In the genomic region with DNA sequence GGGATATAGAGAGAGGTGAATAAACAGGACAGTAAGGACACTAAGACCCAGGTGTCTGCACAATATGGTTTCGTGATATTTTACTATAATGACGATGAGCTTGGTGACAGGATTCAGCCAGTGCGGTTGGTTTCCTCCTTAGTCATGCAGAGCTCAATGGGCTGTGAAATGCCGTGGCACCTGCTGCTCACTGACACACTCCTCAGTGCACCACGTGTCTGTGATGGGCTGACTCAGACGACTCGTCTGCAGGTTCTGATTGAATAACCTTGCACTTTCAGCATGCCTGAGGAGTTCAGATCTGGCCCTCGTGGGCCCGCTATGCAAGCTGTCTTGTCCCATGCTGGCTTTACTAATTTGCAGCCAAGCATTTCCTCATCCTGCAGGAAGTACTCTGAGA, we compare ENCODE assay signal across 13 mouse cellular contexts.
DNase-seq lines count a peak whose midpoint lies in the region; ATAC-seq and TF ChIP-seq lines count a peak whose summit lies in the region.
"Had no signal": no experiment of that assay in that cellular context is flagged by ENCODE, and none has a peak within 500 bp of the region (broad histone marks: within the 10 kb centered on the region; RNA-seq: fewer than 3 reads in every experiment).

No protein-coding gene starts in this region.

- H3K9ac ChIP-seq in hindbrain, embryonic 14.5 days, result no peak overlapping the region
- no peak overlapping the region for H3K9ac ChIP-seq in kidney, postnatal 0 days (ENCODE audit: low read depth, low read length)
- H3K9ac ChIP-seq in liver, embryonic 12.5 days, result no peak overlapping the region
- H3K9ac ChIP-seq: heart, embryonic 12.5 days; limb, embryonic 13.5 days had no signal

- DNase-seq in cerebellum, adult 11-12 months, result peak; percentile 2
- no peak for DNase-seq in cerebellum, adult 8-10 months
- DNase-seq in A20 (ENCODE audit: low read depth, low spot score), result peak; percentile 32
- no peak for DNase-seq in hindbrain, embryonic 14.5 days (ENCODE audit: low spot score)
- no peak for DNase-seq in kidney, postnatal 0 days (ENCODE audit: low spot score)
- no peak for DNase-seq in left cerebral cortex, adult 11 months (ENCODE audit: low spot score)
- DNase-seq: spleen, adult 18-20 months had no signal

- no peaks in the 10 kb centered on the region for H3K27me3 ChIP-seq in hindbrain, embryonic 14.5 days (ENCODE audit: control insufficient read depth, insufficient read depth, low read length)
- H3K27me3 ChIP-seq in kidney, postnatal 0 days (ENCODE audit: insufficient read depth, low read length), result no peaks in the 10 kb centered on the region
- H3K27me3 ChIP-seq in liver, embryonic 12.5 days (replicated peaks), result no peaks in the 10 kb centered on the region
- H3K27me3 ChIP-seq: heart, embryonic 12.5 days; limb, embryonic 13.5 days had no signal

- no peak overlapping the region for H3K4me2 ChIP-seq in hindbrain, embryonic 14.5 days (replicated peaks)
- H3K4me2 ChIP-seq in kidney, postnatal 0 days (ENCODE audit: low read length), result no peak overlapping the region
- no peak overlapping the region for H3K4me2 ChIP-seq in liver, embryonic 12.5 days
- H3K4me2 ChIP-seq: heart, embryonic 12.5 days; limb, embryonic 13.5 days had no signal

- ATAC-seq in hindbrain, embryonic 14.5 days (ENCODE audit: low FRiP score), result peak; percentile 69; the same call in 1 of the 2 replicates
- ATAC-seq in kidney, postnatal 0 days (replicated peaks; ENCODE audit: low FRiP score, low read depth), result peak; percentile 86
- ATAC-seq in liver, embryonic 12.5 days, result no peak
- no peak for ATAC-seq in megakaryocyte-erythroid progenitor cell, adult 5-6 weeks (replicated peaks; ENCODE audit: low FRiP score, low TSS enrichment, poor library complexity, severe bottlenecking)

- H3K36me3 ChIP-seq in hindbrain, embryonic 14.5 days (replicated peaks; ENCODE audit: control insufficient read depth, insufficient read depth), result no peaks in the 10 kb centered on the region
- no peaks in the 10 kb centered on the region for H3K36me3 ChIP-seq in kidney, postnatal 0 days (ENCODE audit: insufficient read depth, low read length)
- H3K36me3 ChIP-seq in liver, embryonic 12.5 days, result no peaks in the 10 kb centered on the region
- H3K36me3 ChIP-seq: embryonic facial prominence, embryonic 10.5 days; G1E; heart, embryonic 12.5 days; limb, embryonic 13.5 days had no signal

- TF ChIP-seq CTCF in kidney, postnatal 0 days (IDR thresholded peaks at IDR 0.05; ENCODE audit: low read depth), result no peak

- H3K9me3 ChIP-seq in hindbrain, embryonic 14.5 days (ENCODE audit: control insufficient read depth, low read length), result no peaks in the 10 kb centered on the region
- no peaks in the 10 kb centered on the region for H3K9me3 ChIP-seq in kidney, postnatal 0 days (replicated peaks; ENCODE audit: low read length)
- no peaks in the 10 kb centered on the region for H3K9me3 ChIP-seq in liver, embryonic 12.5 days (replicated peaks)
- H3K9me3 ChIP-seq: embryonic facial prominence, embryonic 10.5 days; G1E; heart, embryonic 12.5 days; limb, embryonic 13.5 days had no signal

- H3K4me3 ChIP-seq in hindbrain, embryonic 14.5 days (replicated peaks; ENCODE audit: low read length), result no peak overlapping the region
- H3K4me3 ChIP-seq in kidney, postnatal 0 days (replicated peaks; ENCODE audit: low read depth, low read length), result no peak overlapping the region
- H3K4me3 ChIP-seq in liver, embryonic 12.5 days, result no peak overlapping the region
- H3K4me3 ChIP-seq: embryonic facial prominence, embryonic 10.5 days; heart, embryonic 12.5 days; limb, embryonic 13.5 days had no signal

- no peak overlapping the region for H3K27ac ChIP-seq in hindbrain, embryonic 14.5 days
- H3K27ac ChIP-seq in kidney, postnatal 0 days, result no peak overlapping the region
- H3K27ac ChIP-seq in liver, embryonic 12.5 days, result no peak overlapping the region
- H3K27ac ChIP-seq: embryonic facial prominence, embryonic 10.5 days; limb, embryonic 13.5 days had no signal

- no peaks in the 10 kb centered on the region for H3K4me1 ChIP-seq in hindbrain, embryonic 14.5 days (replicated peaks; ENCODE audit: control insufficient read depth, insufficient read depth, low read length)
- no peaks in the 10 kb centered on the region for H3K4me1 ChIP-seq in kidney, postnatal 0 days (replicated peaks; ENCODE audit: insufficient read depth, low read length)
- no peaks in the 10 kb centered on the region for H3K4me1 ChIP-seq in liver, embryonic 12.5 days
- H3K4me1 ChIP-seq: embryonic facial prominence, embryonic 10.5 days; limb, embryonic 13.5 days had no signal

- WGBS in hindbrain, embryonic 14.5 days, result 59% methylated on average over 9 of the region's 9 CpGs
- 28% methylated on average over 9 of the region's 9 CpGs for WGBS in kidney, postnatal 0 days
- 62% methylated on average over 9 of the region's 9 CpGs for WGBS in liver, embryonic 12.5 days (ENCODE audit: insufficient replicate concordance)

Comparison
In these comparisons a context has a peak if more than half of its experiments do, and no peak if none do; other contexts are left out.
1. DNase-seq: peak in cerebellum, adult 11-12 months (single experiment) and A20 (single experiment); none in cerebellum, adult 8-10 months (single experiment), hindbrain, embryonic 14.5 days (single experiment), kidney, postnatal 0 days (single experiment) and left cerebral cortex, adult 11 months (single experiment).
2. ATAC-seq: peak in hindbrain, embryonic 14.5 days (single experiment) and kidney, postnatal 0 days (single experiment); none in liver, embryonic 12.5 days (single experiment) and megakaryocyte-erythroid progenitor cell, adult 5-6 weeks (single experiment).